Mouse (Mus musculus): ENCODE results near the gene Gabra1. TPM values are rescaled to one million over a fixed set of nuclear protein-coding genes. Genes with fewer than 3 reads are reported as not detected.
A peak's percentile ranks its signal among the peaks of the same experiment; 100 is the strongest.

The Gabra1 gene
- 0.58 and 0.70 TPM in 2 replicates for polyA plus RNA-seq (2015; fragmentation: Nextera tagmentation; extraction: Ambion mirVana)

DNA sequence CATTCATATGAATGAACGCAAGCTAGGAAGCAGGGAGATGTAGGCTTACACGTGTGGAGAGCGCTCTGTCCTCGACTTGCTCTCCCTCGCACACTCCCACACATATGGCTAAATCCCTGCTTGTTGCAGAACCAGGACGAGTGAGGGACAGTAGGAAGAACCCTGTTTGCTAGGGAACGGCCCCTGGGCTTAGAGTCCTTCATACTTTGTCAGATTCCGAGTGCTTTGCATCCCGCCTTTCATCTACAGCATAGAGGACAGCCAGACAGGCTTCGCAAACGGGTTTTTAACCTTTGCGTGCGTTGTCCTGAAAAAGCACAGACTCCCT is at the start of gene Gabra1:
TSS of gene Gabra1 (minus strand) at position 106 of the 328 bp plus-strand sequence.
- Histone ChIP-seq H3K4me1 (replicated peaks) (peaks cover 12% of the 10 kb centered on the region), H3K9me3 (replicated peaks) (no peaks in the 10 kb centered on the region), H3K27me3 (peaks cover 14% of the 10 kb centered on the region), H3K36me3 (no peaks in the 10 kb centered on the region), H3K4me2 (peak within 1 kb of the TSS; percentile 78), H3K9ac (peak within 1 kb of the TSS; percentile 44), H3K27ac (no peak within 1 kb of the TSS), H3K4me3 (peak within 1 kb of the TSS; percentile 51)
- ATAC-seq (replicated peaks; ENCODE audit: insufficient number of reproducible peaks, insufficient read depth, low FRiP score, low read depth) = no peak
- 2% methylated on average over 13 of the region's 13 CpGs for WGBS

- peaks cover 12% of the 10 kb centered on the region for H3K4me1 ChIP-seq (replicated peaks)
- under 1% methylated on average over 35 of the region's 35 CpGs for WGBS
- peaks cover 14% of the 10 kb centered on the region for H3K27me3 ChIP-seq
- H3K27ac ChIP-seq = no peak overlapping the region
- peak overlapping the region; percentile 78 for H3K4me2 ChIP-seq
- peak overlapping the region; percentile 44 for H3K9ac ChIP-seq
- H3K4me3 ChIP-seq = peak overlapping the region; percentile 51
- no peaks in the 10 kb centered on the region for H3K9me3 ChIP-seq (replicated peaks)
- H3K36me3 ChIP-seq = no peaks in the 10 kb centered on the region
- ATAC-seq (replicated peaks; ENCODE audit: insufficient number of reproducible peaks, insufficient read depth, low FRiP score, low read depth) = 0 out of 2 replicates have a peak, but pooled peaks have one; percentile 27
These were observed 531 bp downstream of the Gabra1 start for GRCm38 (mm10) chr11:42181973-42182824.

- H3K4me2 ChIP-seq = peak overlapping the region; percentile 78
- H3K36me3 ChIP-seq = no peaks in the 10 kb centered on the region
- H3K4me1 ChIP-seq (replicated peaks) = peaks cover 12% of the 10 kb centered on the region
- H3K9me3 ChIP-seq (replicated peaks) = no peaks in the 10 kb centered on the region
- whole genome bisulfite sequencing = 27% methylated on average over 5 of the region's 5 CpGs
- H3K27ac ChIP-seq = no peak overlapping the region
- ATAC-seq (replicated peaks; ENCODE audit: insufficient number of reproducible peaks, insufficient read depth, low FRiP score, low read depth) = no peak
- peak overlapping the region; percentile 51 for H3K4me3 ChIP-seq
- H3K9ac ChIP-seq = 0 out of 2 replicates have a peak overlapping the region, but pooled peaks have one; percentile 44
- peaks cover 14% of the 10 kb centered on the region for H3K27me3 ChIP-seq
These were observed 1.3 kb downstream of the Gabra1 start for GRCm38 (mm10) chr11:42181426-42181825.

- H3K4me2 ChIP-seq = no peak overlapping the region
- no peak overlapping the region for H3K9ac ChIP-seq
- no peak overlapping the region for H3K27ac ChIP-seq
- H3K4me1 ChIP-seq (replicated peaks) = peaks cover 12% of the 10 kb centered on the region
- ATAC-seq (replicated peaks; ENCODE audit: insufficient number of reproducible peaks, insufficient read depth, low FRiP score, low read depth) = no peak
- WGBS = 81% methylated on average over 5 of the region's 5 CpGs
- H3K9me3 ChIP-seq (replicated peaks) = no peaks in the 10 kb centered on the region
- H3K4me3 ChIP-seq = no peak overlapping the region
- peaks cover 14% of the 10 kb centered on the region for H3K27me3 ChIP-seq
- H3K36me3 ChIP-seq = no peaks in the 10 kb centered on the region
These were observed 3.2 kb downstream of the Gabra1 start for GRCm38 (mm10) chr11:42179535-42179934.

DNA sequence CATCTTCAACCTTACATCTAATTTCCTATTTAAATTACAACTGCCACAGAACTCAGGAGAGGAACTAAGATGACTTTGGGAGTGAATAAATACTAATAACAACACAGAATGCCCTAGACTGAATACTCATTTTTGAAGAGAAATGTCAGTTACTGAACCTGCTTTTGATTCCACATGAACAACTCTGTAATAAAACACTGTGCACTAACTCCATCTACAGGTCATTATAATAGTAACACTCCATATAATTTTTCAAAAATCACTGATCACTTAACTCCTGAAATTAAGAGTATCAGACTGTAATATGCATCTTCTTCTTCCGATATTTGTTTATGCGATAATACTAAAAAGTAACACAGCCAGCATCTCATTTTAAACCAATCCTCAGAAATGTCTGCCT is 4.4 kb downstream of the Gabra1 start:
- Histone ChIP-seq H3K9ac (no peak overlapping the region), H3K36me3 (no peaks in the 10 kb centered on the region), H3K27me3 (peaks cover 14% of the 10 kb centered on the region), H3K9me3 (replicated peaks) (no peaks in the 10 kb centered on the region), H3K4me1 (replicated peaks) (peaks cover 12% of the 10 kb centered on the region), H3K4me2 (no peak overlapping the region), H3K4me3 (no peak overlapping the region), H3K27ac (no peak overlapping the region)
- WGBS = 82% methylated on average over 2 of the region's 2 CpGs
- ATAC-seq (replicated peaks; ENCODE audit: insufficient number of reproducible peaks, insufficient read depth, low FRiP score, low read depth) = no peak

DNA sequence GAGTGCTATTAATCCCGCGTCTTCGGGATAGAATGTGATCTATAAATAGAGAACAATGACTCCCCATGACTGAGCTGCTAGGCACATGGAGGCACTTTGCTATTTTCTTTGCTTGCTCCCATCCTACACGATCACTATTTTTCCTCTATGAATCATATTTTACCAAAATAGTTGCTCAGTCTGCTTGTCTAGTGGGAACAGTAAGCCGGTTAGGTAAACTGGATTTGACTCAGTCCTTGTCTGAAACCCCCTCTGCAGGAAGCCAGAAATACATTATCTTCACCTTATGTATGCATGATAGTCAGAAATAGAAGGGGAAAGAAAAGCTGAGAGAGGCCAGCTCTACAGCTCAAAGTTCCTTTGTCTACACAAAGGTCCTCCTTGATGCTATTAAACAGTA is 31.3 kb downstream of the Gabra1 start:
- Histone ChIP-seq H3K27me3 (no peaks in the 10 kb centered on the region), H3K36me3 (no peaks in the 10 kb centered on the region), H3K9me3 (replicated peaks) (no peaks in the 10 kb centered on the region), H3K4me1 (replicated peaks) (no peaks in the 10 kb centered on the region), H3K4me3 (no peak overlapping the region), H3K9ac (no peak overlapping the region), H3K27ac (no peak overlapping the region), H3K4me2 (no peak overlapping the region)
- WGBS = 47% methylated on average over 5 of the region's 5 CpGs
- no peak for ATAC-seq (replicated peaks; ENCODE audit: insufficient number of reproducible peaks, insufficient read depth, low FRiP score, low read depth)

GRCm38 (mm10) chr11:42116931-42117330 is 65.8 kb downstream of the Gabra1 start:
- H3K4me3 ChIP-seq = no peak overlapping the region
- 77% methylated on average over 1 of the region's 1 CpGs for WGBS

DNA sequence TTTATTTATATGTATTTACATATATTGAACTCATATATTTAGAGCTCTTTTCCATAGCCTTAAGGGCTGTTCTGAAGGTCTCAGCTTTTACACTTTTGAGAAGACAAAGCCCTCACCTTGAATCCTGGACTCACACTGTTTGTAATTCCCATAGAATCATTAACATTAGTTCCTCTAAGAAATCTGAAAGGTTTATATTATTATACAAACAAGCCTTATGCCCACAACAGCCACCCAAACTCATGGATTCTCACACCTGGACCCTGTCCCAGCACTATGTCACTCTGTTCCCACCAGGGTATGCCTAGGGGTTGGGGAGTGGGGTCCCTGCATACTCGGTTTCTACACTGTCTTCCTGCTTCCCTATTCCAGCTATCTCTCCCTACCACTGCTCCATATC is 72.7 kb downstream of the Gabra1 start:
- H3K27ac ChIP-seq = no peak overlapping the region
- H3K9ac ChIP-seq = no peak overlapping the region
- H3K9me3 ChIP-seq (replicated peaks) = no peaks in the 10 kb centered on the region
- no peaks in the 10 kb centered on the region for H3K4me1 ChIP-seq (replicated peaks)
- 35% methylated on average over 1 of the region's 1 CpGs for WGBS
- no peak for ATAC-seq (replicated peaks; ENCODE audit: insufficient number of reproducible peaks, insufficient read depth, low FRiP score, low read depth)
- no peaks in the 10 kb centered on the region for H3K36me3 ChIP-seq
- no peak overlapping the region for H3K4me2 ChIP-seq
- H3K27me3 ChIP-seq = no peaks in the 10 kb centered on the region
- H3K4me3 ChIP-seq = no peak overlapping the region

More at GRCm38 (mm10) chr11:42116931-42117330, 65.8 kb downstream of the Gabra1 start:
- Histone ChIP-seq H3K4me1 (replicated peaks) (no peaks in the 10 kb centered on the region), H3K9ac (no peak overlapping the region), H3K4me2 (no peak overlapping the region), H3K9me3 (replicated peaks) (no peaks in the 10 kb centered on the region), H3K27me3 (no peaks in the 10 kb centered on the region), H3K36me3 (no peaks in the 10 kb centered on the region), H3K27ac (no peak overlapping the region)
- ATAC-seq (replicated peaks; ENCODE audit: insufficient number of reproducible peaks, insufficient read depth, low FRiP score, low read depth) = no peak

- no peak overlapping the region for H3K4me2 ChIP-seq
- no peak overlapping the region for H3K9ac ChIP-seq
- H3K9me3 ChIP-seq (replicated peaks) = no peaks in the 10 kb centered on the region
- no peak overlapping the region for H3K4me3 ChIP-seq
- H3K36me3 ChIP-seq = no peaks in the 10 kb centered on the region
- no peak overlapping the region for H3K27ac ChIP-seq
- no peaks in the 10 kb centered on the region for H3K4me1 ChIP-seq (replicated peaks)
- no peaks in the 10 kb centered on the region for H3K27me3 ChIP-seq
- ATAC-seq (replicated peaks; ENCODE audit: insufficient number of reproducible peaks, insufficient read depth, low FRiP score, low read depth) = no peak
These were observed 73.1 kb downstream of the Gabra1 start for GRCm38 (mm10) chr11:42109627-42110026.

- no peaks in the 10 kb centered on the region for H3K36me3 ChIP-seq
- no peak for ATAC-seq (replicated peaks; ENCODE audit: insufficient number of reproducible peaks, insufficient read depth, low FRiP score, low read depth)
- no peaks in the 10 kb centered on the region for H3K27me3 ChIP-seq
- no peak overlapping the region for H3K4me3 ChIP-seq
- H3K9ac ChIP-seq = no peak overlapping the region
- whole genome bisulfite sequencing = 70% methylated on average over 2 of the region's 2 CpGs
- H3K27ac ChIP-seq = no peak overlapping the region
- no peaks in the 10 kb centered on the region for H3K4me1 ChIP-seq (replicated peaks)
- no peak overlapping the region for H3K4me2 ChIP-seq
- no peaks in the 10 kb centered on the region for H3K9me3 ChIP-seq (replicated peaks)
These were observed 87.2 kb downstream of the Gabra1 start for GRCm38 (mm10) chr11:42095556-42095955.

All from heart, embryonic 15.5 days (tissue).